Mouse (Mus musculus) testis, adult 2 months (tissue): Measurements from ENCODE around the gene Golt1a.

Experiments used
- CTCF ChIP-seq: fragments of 200-500 bp; IDR thresholded peaks from 2 replicates; pipeline ENCODE4 v1.5.1; 2012; ENCODE audit warnings: low read depth, mild to moderate bottlenecking, inconsistent platforms, low read length, moderate library complexity; ENCODE audit not compliant: control insufficient read depth, insufficient read depth, insufficient replicate concordance
- POLR2A ChIP-seq: fragments of 200-500 bp; IDR thresholded peaks from 2 replicates; pipeline ENCODE4 v1.6.1; 2012; ENCODE audit warnings: low read depth, mild to moderate bottlenecking, inconsistent platforms, low read length, moderate library complexity; ENCODE audit not compliant: control insufficient read depth

DNA sequence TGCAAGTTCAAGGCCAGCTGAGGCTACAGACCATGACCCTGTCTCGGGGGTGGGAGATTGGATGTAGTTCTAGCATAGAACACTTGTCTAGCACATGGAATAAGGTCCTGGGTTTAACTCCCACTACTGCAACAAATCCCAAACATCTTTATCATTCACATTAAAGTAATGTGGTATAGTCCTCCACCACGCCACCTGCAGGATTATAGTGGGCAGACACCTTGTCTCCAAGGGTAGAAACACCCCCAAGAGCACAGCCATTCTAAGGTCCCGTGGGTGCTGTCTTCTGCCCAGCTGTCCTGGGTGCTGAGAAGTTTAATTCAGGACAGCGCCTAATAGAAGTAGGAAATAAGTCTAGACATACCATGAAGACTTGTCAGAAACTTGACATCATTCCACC is 7.0 kb downstream of the Golt1a start:
- TF ChIP-seq CTCF (no peak), POLR2A (no peak)
